Mouse (Mus musculus) left cerebral cortex, postnatal 14 days (tissue): ENCODE measurements at regions not wholly inside any gene's neighbourhood (a gene's known extent, or its start where the extent isn't known, plus 50 kb on each side); places are given as distances from the start of the nearest gene placed in this dataset.

Experiments
- DNase-seq, 2 experiments: peaks; one replicate each; pipeline ENCODE4 v3.0.0; 2021 to 2022; ENCODE audit warnings: low spot score in 2 of 2, mixed read lengths in 1 of 2
- intact Hi-C: fragments of 180-260 bp; cut with DNase I; formaldehyde crosslinking; loops from one replicate; pipeline ENCODE4 v1.15.1; 2025

- peak in 1 of 2 experiments; percentile 16 for DNase-seq
- intact Hi-C loops = no loop called here
These were observed 66.2 kb upstream of the Cav2 start for GRCm38 (mm10) chr6:17214774-17215173.

GRCm38 (mm10) chr6:17216442-17216841, 64.5 kb upstream of the Cav2 start:
- no peak for DNase-seq
- intact Hi-C loops = no loop called here

GRCm38 (mm10) chr6:17223744-17224143, 57.2 kb upstream of the Cav2 start:
- intact Hi-C loops = no loop called here
- no peak for DNase-seq

- no peak for DNase-seq
- intact Hi-C loops = no loop called here
These were observed 56.1 kb upstream of the Cav2 start for GRCm38 (mm10) chr6:17224852-17225251.

- intact Hi-C loops = no loop called here
- DNase-seq = no peak
These were observed 54.5 kb upstream of the Cav2 start for GRCm38 (mm10) chr6:17226483-17226882.
